Mouse (Mus musculus): ENCODE measurements at regions not wholly inside any gene's neighbourhood (a gene's known extent, or its start where the extent isn't known, plus 50 kb on each side); places are given as distances from the start of the nearest gene placed in this dataset.
A peak's percentile ranks its signal among the peaks of the same experiment; 100 is the strongest.
"Not testable (repeated sequence)": the region's sequence is repeated elsewhere in the genome, so short reads cannot be mapped to it uniquely, and the experiment has no call there.

DNA sequence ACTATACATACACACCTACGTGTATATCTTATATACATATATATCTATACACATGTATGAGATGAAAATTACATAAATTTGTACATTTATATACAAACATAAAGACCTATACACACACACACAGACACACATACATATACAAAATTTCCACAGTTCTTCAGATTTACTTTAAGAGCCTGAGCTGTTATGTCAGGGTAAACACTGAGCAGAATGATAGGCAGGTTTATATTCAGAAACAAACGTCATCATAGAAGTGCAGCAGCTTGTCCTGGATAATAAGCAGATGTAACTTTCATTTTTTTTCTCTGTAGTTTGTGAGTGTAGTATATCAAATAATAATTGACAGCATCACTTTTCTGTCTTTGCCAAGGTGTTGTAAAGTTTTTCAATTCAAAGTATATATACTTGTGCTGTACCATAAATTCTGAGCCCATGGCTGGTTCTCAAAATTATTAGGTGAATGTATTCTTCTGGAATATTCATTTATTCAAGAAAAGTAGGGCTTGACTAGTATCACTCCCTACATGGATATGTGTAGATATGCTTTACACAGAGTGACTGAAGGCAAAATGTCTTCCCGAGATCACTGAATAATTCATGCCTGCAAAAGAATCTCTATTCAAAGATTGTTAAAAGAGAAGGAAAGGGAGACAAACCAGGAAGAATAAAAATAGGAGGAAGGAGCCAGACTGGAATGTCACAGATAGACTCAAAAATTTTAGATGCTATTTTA lies 583.8 kb upstream of the Brinp3 start:
- DNase-seq (ENCODE audit: low read depth, low spot score): peak; percentile 0

DNA sequence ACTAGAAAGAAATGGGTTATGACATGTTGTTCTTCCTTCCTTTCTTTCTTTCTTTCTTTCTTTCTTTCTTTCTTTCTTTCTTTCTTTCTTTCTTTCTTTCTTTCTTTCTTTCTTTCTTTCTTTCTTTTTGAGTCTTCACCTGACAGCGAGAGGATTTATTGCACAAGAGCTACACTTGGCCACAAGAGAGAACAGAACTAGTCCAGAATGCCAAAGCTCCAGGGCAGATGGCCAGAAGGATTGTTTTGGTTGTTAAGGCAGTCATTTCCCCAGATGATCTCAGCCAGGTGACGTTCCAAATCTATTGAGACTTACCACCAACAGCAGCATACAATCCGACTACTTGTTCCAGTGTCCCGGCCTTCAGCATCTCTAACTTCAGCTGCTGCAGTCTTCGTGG lies 558.8 kb upstream of the Brinp3 start:
- DNase-seq (ENCODE audit: low read depth, low spot score): no peak

DNA sequence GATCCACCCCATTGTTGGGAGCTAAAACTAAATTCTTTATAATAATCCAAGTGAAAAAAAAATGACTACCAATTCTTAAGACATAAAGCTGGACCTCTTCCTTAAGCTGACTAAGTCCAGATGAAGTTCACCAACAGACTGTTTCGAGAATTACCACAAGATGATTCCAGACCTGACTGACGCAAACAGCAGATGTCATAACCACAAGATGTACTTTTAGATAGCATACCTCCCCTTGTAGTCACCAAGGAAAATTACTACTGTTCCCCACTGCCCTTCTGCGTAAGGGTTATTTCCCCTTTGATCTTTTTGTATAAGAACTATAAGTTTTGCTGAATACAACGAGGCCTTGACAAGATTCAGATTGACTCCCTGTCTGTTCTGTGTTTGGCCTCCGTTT lies 536.8 kb upstream of the Brinp3 start:
- DNase-seq (ENCODE audit: low read depth, low spot score): not testable (repeated sequence)

DNA sequence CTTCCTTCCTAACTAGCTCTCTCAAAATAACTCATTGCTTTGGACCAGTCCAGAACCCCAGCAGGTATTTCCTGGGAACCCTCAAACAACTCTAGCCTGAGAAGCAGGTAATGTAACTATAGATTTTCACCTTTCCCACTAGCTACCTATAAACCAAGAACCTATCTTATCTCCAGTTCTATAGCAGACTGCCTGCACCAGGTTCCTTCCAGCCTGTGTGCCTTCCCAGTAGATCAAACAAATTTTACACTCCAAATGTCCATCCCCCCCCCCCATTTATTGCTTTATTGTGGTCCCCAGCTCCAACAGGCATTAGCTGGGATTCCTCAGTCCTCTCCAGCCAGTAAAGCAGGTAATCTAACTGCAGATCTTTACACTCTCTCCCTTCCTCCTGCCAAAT lies 532.3 kb upstream of the Brinp3 start:
- no peak for DNase-seq (ENCODE audit: low read depth, low spot score)

DNA sequence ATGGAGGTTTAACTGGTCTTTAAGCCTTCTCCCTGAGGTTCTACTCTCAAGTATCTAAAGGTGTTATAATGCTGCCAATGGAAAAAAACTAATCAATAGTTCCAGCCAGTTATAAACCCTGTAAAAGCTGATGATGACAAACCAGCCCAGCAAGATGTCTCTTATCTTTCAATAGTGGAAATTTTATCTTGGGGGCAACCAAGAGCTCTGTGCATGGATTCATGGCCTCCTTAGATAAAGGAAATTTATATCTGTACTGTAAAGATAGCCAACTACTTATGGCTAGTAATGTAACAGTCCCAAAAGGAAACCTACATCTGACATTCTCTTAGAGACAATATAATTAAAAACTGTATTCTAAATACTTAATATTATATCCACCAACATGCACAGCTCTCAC lies 526.5 kb upstream of the Brinp3 start:
- DNase-seq (ENCODE audit: low read depth, low spot score): no peak

DNA sequence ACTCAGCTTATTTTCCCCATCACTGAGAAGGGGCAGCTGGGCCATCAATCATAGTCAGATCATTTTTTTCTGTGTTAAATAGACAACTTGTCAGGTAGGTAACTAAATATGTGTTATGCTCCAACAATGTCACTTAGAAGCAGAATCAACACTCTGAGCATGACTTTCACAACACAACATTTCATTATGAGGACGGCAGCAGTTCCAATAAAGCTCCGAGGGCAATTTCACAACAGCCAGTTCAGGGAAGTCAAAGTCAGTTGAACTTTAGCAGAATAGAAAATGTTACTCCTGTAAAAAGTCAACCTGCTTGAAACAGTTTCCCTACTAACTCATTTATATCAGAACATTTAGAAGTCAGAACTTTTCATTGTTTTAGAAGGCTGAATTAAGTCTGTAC lies 522.1 kb upstream of the Brinp3 start:
- DNase-seq (ENCODE audit: low read depth, low spot score): no peak

DNA sequence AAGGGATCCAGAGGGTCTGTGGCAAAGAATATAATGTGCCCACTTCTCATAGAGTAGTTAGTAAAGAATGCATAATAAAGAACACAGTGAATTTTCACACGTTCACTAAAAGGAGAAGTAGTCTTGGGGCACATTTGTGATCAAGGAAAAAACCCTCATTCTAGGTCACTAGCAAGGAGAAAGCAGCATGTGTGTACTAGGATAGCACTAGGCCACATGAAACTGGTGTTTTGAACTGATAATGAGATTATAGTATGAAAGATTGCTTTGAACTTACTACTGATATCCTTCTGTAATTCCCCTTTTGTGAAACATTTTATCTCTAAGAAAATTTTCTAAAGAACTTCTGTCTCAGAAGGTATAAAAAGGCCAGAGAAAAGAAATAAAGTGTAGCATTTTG lies 492.6 kb upstream of the Brinp3 start:
- no peak for DNase-seq (ENCODE audit: low read depth, low spot score)

DNA sequence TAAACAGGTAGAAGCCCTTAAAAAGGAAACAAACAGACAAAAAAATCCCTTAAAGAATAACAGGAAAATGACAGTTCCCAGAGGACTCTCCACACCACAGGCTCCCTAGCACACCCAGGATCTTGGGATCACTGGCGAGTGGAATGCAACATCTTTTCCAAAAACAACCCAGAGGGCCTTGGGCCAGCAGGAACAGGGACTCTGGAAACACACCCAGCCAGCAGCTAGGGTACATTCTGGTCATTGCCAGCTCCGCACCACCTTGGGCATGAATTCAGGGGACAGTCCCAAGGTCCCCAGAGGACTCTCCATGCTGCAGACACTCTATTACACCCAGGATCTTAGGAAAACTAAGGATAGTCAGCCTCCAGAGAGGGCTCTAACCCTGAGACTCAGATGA lies 479.5 kb upstream of the Brinp3 start:
- DNase-seq (ENCODE audit: low read depth, low spot score): no peak

DNA sequence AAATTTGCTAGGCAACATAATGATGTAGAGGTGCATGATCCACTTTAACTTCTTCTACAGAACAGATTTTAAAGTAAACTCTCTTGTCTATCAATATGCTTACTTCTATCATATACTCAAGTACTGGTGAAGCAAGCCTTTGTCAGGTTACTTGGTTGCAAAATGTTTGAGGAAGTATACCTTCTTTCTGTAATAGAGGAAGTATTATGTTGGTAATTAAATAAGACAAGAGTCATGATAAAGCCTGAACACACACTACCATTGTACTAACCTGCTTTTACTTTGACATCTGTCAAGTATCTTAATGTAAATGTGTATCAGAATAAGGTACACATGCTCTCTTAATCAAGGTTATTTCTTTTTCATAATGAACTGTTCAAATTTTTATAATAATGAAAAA lies 467.9 kb upstream of the Brinp3 start:
- DNase-seq (ENCODE audit: low read depth, low spot score): no peak

DNA sequence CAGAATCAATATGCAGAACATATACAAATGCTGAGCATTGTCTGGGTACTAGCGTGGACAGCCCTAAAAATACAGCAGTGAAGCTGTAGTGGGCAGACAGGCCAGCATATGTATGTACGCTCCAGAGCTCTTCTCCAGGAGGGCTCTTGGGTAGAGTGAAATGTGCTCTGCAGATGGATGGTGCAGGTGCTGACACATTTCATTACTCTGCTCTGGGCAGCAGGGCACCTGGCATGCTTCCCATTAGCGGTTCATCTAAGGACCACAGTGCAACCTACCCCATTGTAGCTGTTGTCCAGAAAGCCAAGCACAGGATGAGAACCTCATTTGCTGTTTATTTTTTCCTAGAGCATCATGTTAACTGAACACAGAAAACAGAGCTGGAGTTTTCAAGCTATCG lies 466.9 kb upstream of the Brinp3 start:
- DNase-seq (ENCODE audit: low read depth, low spot score): no peak

DNA sequence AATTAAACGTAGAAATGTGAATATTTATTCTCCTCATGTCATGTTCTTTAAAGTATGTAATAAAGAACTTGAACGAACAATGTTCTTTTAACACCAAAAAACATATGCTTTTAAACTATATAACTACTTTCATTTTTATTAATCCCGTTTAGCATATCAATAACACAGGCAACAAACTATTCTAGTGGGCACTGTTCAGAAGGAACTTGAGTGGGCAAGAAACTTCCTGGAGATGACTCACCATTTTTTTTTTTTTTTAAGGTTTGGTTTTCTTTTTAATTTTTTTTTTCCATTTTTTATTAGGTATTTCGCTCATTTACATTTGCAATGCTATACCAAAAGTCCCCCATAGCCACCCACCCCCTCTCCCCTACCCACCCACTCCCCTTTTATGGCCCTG lies 462.2 kb upstream of the Brinp3 start:
- not testable (repeated sequence) for DNase-seq (ENCODE audit: low read depth, low spot score)

DNA sequence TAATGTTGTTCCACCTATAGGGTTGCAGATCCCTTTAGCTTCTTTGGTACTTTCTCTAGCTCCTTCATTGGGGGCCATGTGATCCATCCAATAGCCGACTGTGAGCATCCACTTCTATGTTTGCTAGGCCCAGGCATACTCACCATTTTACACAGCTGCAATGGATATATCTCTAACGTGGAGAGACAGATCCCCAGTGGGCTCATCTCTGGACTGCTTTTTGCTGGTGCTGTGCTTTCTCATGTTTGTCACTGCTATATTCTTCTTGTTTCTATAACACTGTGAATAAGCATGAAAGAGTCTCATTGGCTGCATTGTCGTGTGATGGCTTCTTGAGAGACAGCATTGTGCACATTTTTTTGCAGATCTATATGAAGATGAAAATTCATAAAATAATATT lies 461.6 kb upstream of the Brinp3 start:
- DNase-seq (ENCODE audit: low read depth, low spot score): not testable (repeated sequence)

DNA sequence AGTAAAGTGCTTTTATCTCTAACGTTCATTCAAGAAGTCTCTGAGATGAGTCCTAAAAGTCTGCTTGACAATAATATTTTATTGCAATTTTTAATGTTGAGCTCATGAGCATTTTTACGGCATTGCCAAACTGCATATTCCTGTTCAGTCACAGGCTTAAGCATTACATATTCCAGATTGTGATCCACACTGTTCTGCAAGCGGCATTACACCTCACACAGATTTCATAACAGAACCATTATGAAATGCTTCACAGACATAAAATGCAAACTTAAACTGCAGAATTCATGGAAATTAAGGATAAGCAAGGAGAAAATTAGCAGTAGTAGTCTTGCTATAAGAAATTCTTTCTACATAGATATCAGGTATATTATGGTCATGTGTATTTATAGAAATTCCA lies 442.1 kb upstream of the Brinp3 start:
- DNase-seq (ENCODE audit: low read depth, low spot score): no peak

Data from brain, embryonic 18.5 days (tissue).